Mouse (Mus musculus) bone marrow, adult 2 months (tissue): Measurements from ENCODE around the gene Trip13.

Source experiments
- CTCF ChIP-seq: fragments of 200-500 bp; IDR thresholded peaks from 2 replicates; pipeline ENCODE4 v1.5.1; 2011; ENCODE audit warnings: low read length, control low read depth; ENCODE audit not compliant: control insufficient read depth, insufficient read depth
- POLR2A ChIP-seq: fragments of 200-500 bp; IDR thresholded peaks from 2 replicates; pipeline ENCODE4 v1.6.1; 2011; ENCODE audit warnings: low read depth, mild to moderate bottlenecking, control low read depth, low read length, borderline replicate concordance; ENCODE audit not compliant: control insufficient read depth

GRCm38 (mm10) chr13:73886601-73887000, 51.0 kb downstream of the Trip13 start:
- TF ChIP-seq CTCF, result no peak
- no peak for TF ChIP-seq POLR2A
